Comparison of ENCODE assay signal across 19 mouse cellular contexts in the genomic region with DNA sequence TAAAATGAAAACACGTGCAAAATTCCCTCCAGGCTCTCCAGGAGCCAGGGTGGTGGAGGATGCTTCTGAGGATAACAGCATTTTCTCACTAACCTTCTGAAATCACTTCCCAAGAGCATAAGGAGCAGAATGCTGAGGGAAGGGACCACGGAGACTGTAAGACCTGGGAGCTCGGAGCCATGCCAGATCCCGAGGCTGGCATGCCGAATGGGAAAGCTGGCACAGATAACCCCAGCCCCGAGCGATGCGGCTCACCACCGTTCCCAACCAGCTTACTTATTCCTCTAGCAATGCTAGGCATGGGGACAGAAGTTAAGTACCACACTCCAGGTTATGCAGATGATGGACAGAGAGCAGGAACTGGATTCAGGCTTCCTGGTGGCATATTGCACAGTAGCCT. TPM values are rescaled to one million over a fixed set of nuclear protein-coding genes. Genes with fewer than 3 reads are reported as not detected.
DNase-seq lines count a peak whose midpoint lies in the region; ATAC-seq and TF ChIP-seq lines count a peak whose summit lies in the region.
"Had no signal": no experiment of that assay in that cellular context is flagged by ENCODE, and none has a peak within 500 bp of the region (broad histone marks: within the 10 kb centered on the region; RNA-seq: fewer than 3 reads in every experiment).

No protein-coding gene starts in this region.

- no peak for TF ChIP-seq POLR2A in cerebellum, adult 2 months (IDR thresholded peaks at IDR 0.05; ENCODE audit: borderline replicate concordance, insufficient read depth, low read length)

- no peak overlapping the region for H3K4me3 ChIP-seq in layer of hippocampus, adult 2 months
- peak overlapping the region; percentile 26 for H3K4me3 ChIP-seq in cerebellum, adult 2 months (replicated peaks; ENCODE audit: insufficient read depth, low read depth, low read length)
- H3K4me3 ChIP-seq: embryonic facial prominence, embryonic 10.5 days; heart, adult 2 months; hindbrain, embryonic 10.5 days; liver, embryonic 12.5 days; midbrain, embryonic 10.5 days had no signal

- H3K4me1 ChIP-seq in cerebellum, adult 2 months (ENCODE audit: control insufficient read depth, insufficient read depth, low read length): peaks cover 4% of the 10 kb centered on the region; the same call in 1 of the 2 replicates
- H3K4me1 ChIP-seq: hindbrain, embryonic 10.5 days; liver, embryonic 12.5 days had no signal

- WGBS in cerebellum, adult 2 months: 14% methylated on average over 9 of the region's 9 CpGs

- no peak for TF ChIP-seq CTCF in layer of hippocampus, adult 2 months (conservative IDR thresholded peaks at IDR 0.05)
- TF ChIP-seq CTCF in cerebellum, adult 2 months (IDR thresholded peaks at IDR 0.05; ENCODE audit: borderline replicate concordance, insufficient read depth, low read depth, low read length): no peak

- no peak for DNase-seq in cerebellum, postnatal 4 days (ENCODE audit: low spot score in 2 of 2)
- DNase-seq in layer of hippocampus, adult 2 months (ENCODE audit: low spot score in 2 of 2): no peak
- no peak for DNase-seq in layer of hippocampus, adult 9-11 months
- peak; percentile 50 to 58 for DNase-seq in cerebellum, adult 2 months
- peak; percentile 47 to 50 for DNase-seq in cerebellum, postnatal 36 days
- DNase-seq in kidney, postnatal 25 days: no peak
- DNase-seq in embryo, embryonic 9.5 days (ENCODE audit: extremely low spot score): no peak
- DNase-seq: adrenal gland, adult 8-10 months; gastrocnemius, postnatal 10 days; lung, adult 2 months; lung, postnatal 4 days had no signal

- H3K27ac ChIP-seq in layer of hippocampus, adult 2 months: peak overlapping the region; percentile 37; the same call in 1 of the 2 replicates
- H3K27ac ChIP-seq in cerebellum, adult 2 months (ENCODE audit: insufficient read depth, low read length): no peak overlapping the region
- H3K27ac ChIP-seq: embryonic facial prominence, embryonic 10.5 days; heart, adult 2 months; hindbrain, embryonic 10.5 days; hindbrain, postnatal 0 days; liver, embryonic 12.5 days; midbrain, embryonic 10.5 days had no signal

- no peaks in the 10 kb centered on the region for H3K27me3 ChIP-seq in cerebellum, adult 2 months (ENCODE audit: control insufficient read depth, insufficient read depth, low read length)
- H3K27me3 ChIP-seq: liver, embryonic 12.5 days had no signal

- peak; percentile 66 for ATAC-seq in cerebellum, adult (ENCODE audit: insufficient number of reproducible peaks, low FRiP score, low TSS enrichment)
- ATAC-seq: hindbrain, postnatal 0 days; intestine, postnatal 0 days; liver, embryonic 12.5 days had no signal

RNA-seq across cellular contexts. Expression of a gene that starts 13.7 kb away (rescaled TPM):
- 10 to 100 TPM; 64.7 to 67.6 TPM for total RNA-seq in layer of hippocampus, adult 2 months (2021)
- 22.7 and 22.9 TPM in 2 replicates for polyA plus RNA-seq in cerebellum, adult 2 months (2012; rRNA removed)

Comparison
In these comparisons a context has a peak if more than half of its experiments do, and no peak if none do; other contexts are left out.
1. DNase-seq: peak in cerebellum, adult 2 months (2 of 2) and cerebellum, postnatal 36 days (2 of 2); none in cerebellum, postnatal 4 days (0 of 2), layer of hippocampus, adult 2 months (0 of 2), layer of hippocampus, adult 9-11 months (single experiment), kidney, postnatal 25 days (0 of 2) and embryo, embryonic 9.5 days (single experiment).